Mouse (Mus musculus): Measurements from ENCODE around the gene Rhof. TPM values are rescaled to one million over a fixed set of nuclear protein-coding genes. Genes with fewer than 3 reads are reported as not detected.

Rhof gene
- polyA plus RNA-seq, 1 experiment = 0.38 TPM

- Histone ChIP-seq H3K27me3 (ENCODE audit: control insufficient read depth) (no peaks in the 10 kb centered on the region), H3K9me3 (ENCODE audit: control insufficient read depth, low read length) (no peaks in the 10 kb centered on the region), H3K36me3 (ENCODE audit: control insufficient read depth) (peaks cover 91% of the 10 kb centered on the region), H3K4me1 (ENCODE audit: control insufficient read depth) (peaks cover 9% of the 10 kb centered on the region), H3K4me3 (replicated peaks) (no peak overlapping the region)
- TF ChIP-seq GATA1 (IDR thresholded peaks at IDR 0.05; ENCODE audit: low read length) = no peak
- no peak for TF ChIP-seq TAL1 (IDR thresholded peaks at IDR 0.05; ENCODE audit: low read length)
These were observed 30.4 kb upstream of the Rhof start for GRCm38 (mm10) chr5:123162942-123163341.

- no peak for TF ChIP-seq GATA1 (IDR thresholded peaks at IDR 0.05; ENCODE audit: low read length)
- Histone ChIP-seq H3K27me3 (ENCODE audit: control insufficient read depth) (no peaks in the 10 kb centered on the region), H3K4me3 (replicated peaks) (no peak overlapping the region), H3K9me3 (ENCODE audit: control insufficient read depth, low read length) (no peaks in the 10 kb centered on the region), H3K36me3 (ENCODE audit: control insufficient read depth) (peaks cover 91% of the 10 kb centered on the region), H3K4me1 (ENCODE audit: control insufficient read depth) (peaks cover 2% of the 10 kb centered on the region)
These were observed 27.8 kb upstream of the Rhof start for GRCm38 (mm10) chr5:123160341-123160740.

GRCm38 (mm10) chr5:123159866-123160265 lies 27.4 kb upstream of the Rhof start:
- H3K27me3 ChIP-seq (ENCODE audit: control insufficient read depth) = no peaks in the 10 kb centered on the region
- no peak overlapping the region for H3K4me3 ChIP-seq (replicated peaks)
- peaks cover 3% of the 10 kb centered on the region for H3K4me1 ChIP-seq (ENCODE audit: control insufficient read depth)
- no peak for TF ChIP-seq GATA1 (IDR thresholded peaks at IDR 0.05; ENCODE audit: low read length)
- TF ChIP-seq TAL1 (IDR thresholded peaks at IDR 0.05; ENCODE audit: low read length) = no peak
- H3K9me3 ChIP-seq (ENCODE audit: control insufficient read depth, low read length) = no peaks in the 10 kb centered on the region
- peaks cover 96% of the 10 kb centered on the region for H3K36me3 ChIP-seq (ENCODE audit: control insufficient read depth)

- H3K9me3 ChIP-seq (ENCODE audit: control insufficient read depth, low read length) = no peaks in the 10 kb centered on the region
- TF ChIP-seq TAL1 (IDR thresholded peaks at IDR 0.05; ENCODE audit: low read length) (no peak), GATA1 (IDR thresholded peaks at IDR 0.05; ENCODE audit: low read length) (no peak)
- no peaks in the 10 kb centered on the region for H3K27me3 ChIP-seq (ENCODE audit: control insufficient read depth)
- H3K4me3 ChIP-seq (replicated peaks) = no peak overlapping the region
- H3K4me1 ChIP-seq (ENCODE audit: control insufficient read depth) = peaks cover 3% of the 10 kb centered on the region
- peaks cover 96% of the 10 kb centered on the region for H3K36me3 ChIP-seq (ENCODE audit: control insufficient read depth)
These were observed 27.0 kb upstream of the Rhof start for GRCm38 (mm10) chr5:123159446-123159845.

GRCm38 (mm10) chr5:123157972-123158371 lies 25.5 kb upstream of the Rhof start:
- Histone ChIP-seq H3K4me3 (replicated peaks) (no peak overlapping the region), H3K4me1 (ENCODE audit: control insufficient read depth) (peaks cover 4% of the 10 kb centered on the region), H3K9me3 (ENCODE audit: control insufficient read depth, low read length) (no peaks in the 10 kb centered on the region), H3K27me3 (ENCODE audit: control insufficient read depth) (no peaks in the 10 kb centered on the region), H3K36me3 (ENCODE audit: control insufficient read depth) (peaks cover 96% of the 10 kb centered on the region)
- TF ChIP-seq TAL1 (IDR thresholded peaks at IDR 0.05; ENCODE audit: low read length) (no peak), GATA1 (IDR thresholded peaks at IDR 0.05; ENCODE audit: low read length) (no peak)

GRCm38 (mm10) chr5:123156763-123157162 lies 24.3 kb upstream of the Rhof start:
- Histone ChIP-seq H3K36me3 (ENCODE audit: control insufficient read depth) (peaks cover 97% of the 10 kb centered on the region), H3K27me3 (ENCODE audit: control insufficient read depth) (no peaks in the 10 kb centered on the region), H3K9me3 (ENCODE audit: control insufficient read depth, low read length) (no peaks in the 10 kb centered on the region), H3K4me3 (replicated peaks) (no peak overlapping the region), H3K4me1 (ENCODE audit: control insufficient read depth) (peaks cover 12% of the 10 kb centered on the region)
- TF ChIP-seq TAL1 (IDR thresholded peaks at IDR 0.05; ENCODE audit: low read length) (no peak), GATA1 (IDR thresholded peaks at IDR 0.05; ENCODE audit: low read length) (no peak)

GRCm38 (mm10) chr5:123155425-123155824 lies 22.9 kb upstream of the Rhof start:
- H3K36me3 ChIP-seq (ENCODE audit: control insufficient read depth) = peaks cover 97% of the 10 kb centered on the region
- TF ChIP-seq GATA1 (IDR thresholded peaks at IDR 0.05; ENCODE audit: low read length) (no peak), TAL1 (IDR thresholded peaks at IDR 0.05; ENCODE audit: low read length) (no peak)
- no peak overlapping the region for H3K4me3 ChIP-seq (replicated peaks)
- H3K4me1 ChIP-seq (ENCODE audit: control insufficient read depth) = peaks cover 25% of the 10 kb centered on the region
- H3K9me3 ChIP-seq (ENCODE audit: control insufficient read depth, low read length) = no peaks in the 10 kb centered on the region
- H3K27me3 ChIP-seq (ENCODE audit: control insufficient read depth) = no peaks in the 10 kb centered on the region

GRCm38 (mm10) chr5:123152901-123153300 lies 20.4 kb upstream of the Rhof start:
- no peaks in the 10 kb centered on the region for H3K27me3 ChIP-seq (ENCODE audit: control insufficient read depth)
- H3K4me1 ChIP-seq (ENCODE audit: control insufficient read depth) = peaks cover 51% of the 10 kb centered on the region
- peaks cover 96% of the 10 kb centered on the region for H3K36me3 ChIP-seq (ENCODE audit: control insufficient read depth)

GRCm38 (mm10) chr5:123151707-123152362 lies 19.3 kb upstream of the Rhof start:
- no peak overlapping the region for H3K4me3 ChIP-seq (replicated peaks)
- H3K9me3 ChIP-seq (ENCODE audit: control insufficient read depth, low read length) = no peaks in the 10 kb centered on the region
- no peaks in the 10 kb centered on the region for H3K27me3 ChIP-seq (ENCODE audit: control insufficient read depth)
- no peak for TF ChIP-seq GATA1 (IDR thresholded peaks at IDR 0.05; ENCODE audit: low read length)
- no peak for TF ChIP-seq TAL1 (IDR thresholded peaks at IDR 0.05; ENCODE audit: low read length)
- peaks cover 61% of the 10 kb centered on the region for H3K4me1 ChIP-seq (ENCODE audit: control insufficient read depth)
- H3K36me3 ChIP-seq (ENCODE audit: control insufficient read depth) = peaks cover 96% of the 10 kb centered on the region

More at GRCm38 (mm10) chr5:123152901-123153300, 20.4 kb upstream of the Rhof start:
- TF ChIP-seq GATA1 (IDR thresholded peaks at IDR 0.05; ENCODE audit: low read length) (no peak), TAL1 (IDR thresholded peaks at IDR 0.05; ENCODE audit: low read length) (no peak)
- Histone ChIP-seq H3K4me3 (replicated peaks) (no peak overlapping the region), H3K9me3 (ENCODE audit: control insufficient read depth, low read length) (no peaks in the 10 kb centered on the region)

- Histone ChIP-seq H3K9me3 (ENCODE audit: control insufficient read depth, low read length) (no peaks in the 10 kb centered on the region), H3K27me3 (ENCODE audit: control insufficient read depth) (no peaks in the 10 kb centered on the region), H3K36me3 (ENCODE audit: control insufficient read depth) (peaks cover 96% of the 10 kb centered on the region), H3K4me3 (replicated peaks) (peak overlapping the region; percentile 68), H3K4me1 (ENCODE audit: control insufficient read depth) (peaks cover 68% of the 10 kb centered on the region)
- TF ChIP-seq GATA1 (IDR thresholded peaks at IDR 0.05; ENCODE audit: low read length) (no peak), TAL1 (IDR thresholded peaks at IDR 0.05; ENCODE audit: low read length) (no peak)
These were observed 18.6 kb upstream of the Rhof start for GRCm38 (mm10) chr5:123151077-123151476.
